Mouse (Mus musculus): ENCODE data around the gene Cnksr1. TPM values are rescaled to one million over a fixed set of nuclear protein-coding genes. Genes with fewer than 3 reads are reported as not detected.
"Not testable (repeated sequence)": the region's sequence is repeated elsewhere in the genome, so short reads cannot be mapped to it uniquely, and the experiment has no call there.

Cnksr1 gene
- polyA plus RNA-seq, 1 experiment from 2014 or later, result 13.8 TPM

GRCm38 (mm10) chr4:134273417-134274345 lies 35.5 kb upstream of the Cnksr1 start:
- Histone ChIP-seq H3K4me1 (replicated peaks; ENCODE audit: control insufficient read depth, insufficient read depth, low read length) (0 out of 2 replicates have a peak, but pooled peaks cover 6% of the 10 kb centered on the region), H3K27ac (ENCODE audit: low read depth, low read length) (no peak overlapping the region), H3K27me3 (replicated peaks; ENCODE audit: control insufficient read depth, insufficient read depth, low read length) (no peaks in the 10 kb centered on the region), H3K9me3 (ENCODE audit: control insufficient read depth) (no peaks in the 10 kb centered on the region), H3K9ac (ENCODE audit: low read depth, low read length) (peak overlapping the region; percentile 13; the same call in 1 of the 2 replicates), H3K36me3 (ENCODE audit: control insufficient read depth, insufficient read depth) (peaks cover 21% of the 10 kb centered on the region), H3K4me3 (ENCODE audit: low read depth, low read length) (peak overlapping the region; percentile 13), H3K4me2 (replicated peaks; ENCODE audit: low read depth) (peak overlapping the region; percentile 52)
- peak; percentile 63 for ATAC-seq
- TF ChIP-seq CTCF (IDR thresholded peaks at IDR 0.05; ENCODE audit: low read depth), result no peak
- 3% methylated on average over 14 of the region's 14 CpGs for WGBS

GRCm38 (mm10) chr4:134272731-134273416 lies 34.7 kb upstream of the Cnksr1 start:
- ATAC-seq, result 0 out of 2 replicates have a peak, but pooled peaks have one; percentile 25
- Histone ChIP-seq H3K4me3 (ENCODE audit: low read depth, low read length) (peak overlapping the region; percentile 13), H3K9me3 (ENCODE audit: control insufficient read depth) (no peaks in the 10 kb centered on the region), H3K4me1 (replicated peaks; ENCODE audit: control insufficient read depth, insufficient read depth, low read length) (0 out of 2 replicates have a peak, but pooled peaks cover 6% of the 10 kb centered on the region), H3K9ac (ENCODE audit: low read depth, low read length) (peak overlapping the region; percentile 13; the same call in 1 of the 2 replicates), H3K4me2 (replicated peaks; ENCODE audit: low read depth) (peak overlapping the region; percentile 52), H3K36me3 (ENCODE audit: control insufficient read depth, insufficient read depth) (peaks cover 15% of the 10 kb centered on the region), H3K27ac (ENCODE audit: low read depth, low read length) (no peak overlapping the region), H3K27me3 (replicated peaks; ENCODE audit: control insufficient read depth, insufficient read depth, low read length) (no peaks in the 10 kb centered on the region)
- 13% methylated on average over 12 of the region's 13 CpGs for WGBS
- no peak for TF ChIP-seq CTCF (IDR thresholded peaks at IDR 0.05; ENCODE audit: low read depth)

- H3K27ac ChIP-seq (ENCODE audit: low read depth, low read length), result no peak overlapping the region
- H3K9ac ChIP-seq (ENCODE audit: low read depth, low read length), result no peak overlapping the region
- no peaks in the 10 kb centered on the region for H3K9me3 ChIP-seq (ENCODE audit: control insufficient read depth)
- H3K36me3 ChIP-seq (ENCODE audit: control insufficient read depth, insufficient read depth), result peaks cover 8% of the 10 kb centered on the region
- WGBS, result 86% methylated on average over 7 of the region's 7 CpGs
- TF ChIP-seq CTCF (IDR thresholded peaks at IDR 0.05; ENCODE audit: low read depth), result no peak
- H3K4me3 ChIP-seq (ENCODE audit: low read depth, low read length), result no peak overlapping the region
- no peaks in the 10 kb centered on the region for H3K27me3 ChIP-seq (replicated peaks; ENCODE audit: control insufficient read depth, insufficient read depth, low read length)
- no peak for ATAC-seq
- H3K4me1 ChIP-seq (replicated peaks; ENCODE audit: control insufficient read depth, insufficient read depth, low read length), result 0 out of 2 replicates have a peak, but pooled peaks cover 6% of the 10 kb centered on the region
- no peak overlapping the region for H3K4me2 ChIP-seq (replicated peaks; ENCODE audit: low read depth)
Observed at GRCm38 (mm10) chr4:134271979-134272378, 33.8 kb upstream of the Cnksr1 start.

GRCm38 (mm10) chr4:134269622-134270021 lies 31.4 kb upstream of the Cnksr1 start:
- H3K27ac ChIP-seq (ENCODE audit: low read depth, low read length); H3K36me3 ChIP-seq (ENCODE audit: control insufficient read depth, insufficient read depth); H3K4me2 ChIP-seq (replicated peaks; ENCODE audit: low read depth); H3K27me3 ChIP-seq (replicated peaks; ENCODE audit: control insufficient read depth, insufficient read depth, low read length); ATAC-seq; H3K4me1 ChIP-seq (replicated peaks; ENCODE audit: control insufficient read depth, insufficient read depth, low read length); H3K9ac ChIP-seq (ENCODE audit: low read depth, low read length); H3K9me3 ChIP-seq (ENCODE audit: control insufficient read depth); H3K4me3 ChIP-seq (ENCODE audit: low read depth, low read length): not testable (repeated sequence)
- TF ChIP-seq CTCF (IDR thresholded peaks at IDR 0.05; ENCODE audit: low read depth), result peak; percentile 58

- peaks cover 4% of the 10 kb centered on the region; the same call in 1 of the 2 replicates for H3K9me3 ChIP-seq (ENCODE audit: control insufficient read depth)
- 0 out of 2 replicates have a peak, but pooled peaks cover 6% of the 10 kb centered on the region for H3K4me1 ChIP-seq (replicated peaks; ENCODE audit: control insufficient read depth, insufficient read depth, low read length)
- no peak overlapping the region for H3K4me2 ChIP-seq (replicated peaks; ENCODE audit: low read depth)
- no peak overlapping the region for H3K27ac ChIP-seq (ENCODE audit: low read depth, low read length)
- no peaks in the 10 kb centered on the region for H3K36me3 ChIP-seq (ENCODE audit: control insufficient read depth, insufficient read depth)
- 83% methylated on average over 19 of the region's 19 CpGs for WGBS
- H3K9ac ChIP-seq (ENCODE audit: low read depth, low read length), result no peak overlapping the region
- H3K4me3 ChIP-seq (ENCODE audit: low read depth, low read length), result no peak overlapping the region
- ATAC-seq, result no peak
- H3K27me3 ChIP-seq (replicated peaks; ENCODE audit: control insufficient read depth, insufficient read depth, low read length), result no peaks in the 10 kb centered on the region
- peak; percentile 24; the same call in 1 of the 2 replicates for TF ChIP-seq CTCF (IDR thresholded peaks at IDR 0.05; ENCODE audit: low read depth)
Observed at GRCm38 (mm10) chr4:134268102-134268655, 30.0 kb upstream of the Cnksr1 start.
